Mouse (Mus musculus): ENCODE measurements around the gene Cacul1. TPM values are rescaled to one million over a fixed set of nuclear protein-coding genes. Genes with fewer than 3 reads are reported as not detected.

The Cacul1 gene
- total and polyA plus RNA-seq, 2 experiments from 2014 or later, result 7.1 to 22.1 TPM

DNA sequence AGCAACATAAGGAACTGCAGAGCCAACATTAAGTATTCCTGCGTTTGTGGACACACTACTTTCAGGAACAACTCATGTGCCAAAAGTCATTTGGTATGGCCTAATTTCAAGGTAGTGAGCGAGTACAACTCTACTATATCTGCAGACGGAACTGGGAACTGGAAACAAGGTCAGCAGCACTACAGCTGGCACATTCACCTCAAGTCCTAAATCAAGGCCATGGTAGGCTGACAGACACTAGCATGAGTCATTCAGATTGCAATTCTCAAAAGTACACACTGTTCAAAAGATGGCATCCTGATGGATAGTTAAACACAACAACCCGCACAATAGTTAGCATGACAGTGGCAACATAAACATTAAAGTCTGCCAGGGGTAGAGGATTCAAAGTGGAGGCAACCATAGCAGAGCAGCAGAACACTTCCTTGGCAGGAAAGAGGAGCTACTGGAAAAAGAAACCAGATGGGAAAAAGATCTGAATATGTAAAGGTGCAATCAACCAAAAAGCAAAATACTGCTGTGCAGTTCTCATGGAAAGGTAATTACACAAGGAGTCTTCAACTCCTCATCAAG is 25.9 kb downstream of the Cacul1 start:
- 0 out of 2 replicates have a peak, but pooled peaks cover 10% of the 10 kb centered on the region for H3K36me3 ChIP-seq (replicated peaks; ENCODE audit: control insufficient read depth, insufficient read depth, low read length)
- no peak overlapping the region for H3K27ac ChIP-seq (ENCODE audit: low read depth)
- H3K4me2 ChIP-seq (ENCODE audit: low read depth, low read length), result no peak overlapping the region
- 68% methylated on average over 4 of the region's 4 CpGs for WGBS
- no peak for TF ChIP-seq EP300 (IDR thresholded peaks at IDR 0.05; ENCODE audit: low read depth)
- TF ChIP-seq CTCF (IDR thresholded peaks at IDR 0.05; ENCODE audit: low read depth), result no peak
- H3K9me3 ChIP-seq (replicated peaks; ENCODE audit: control insufficient read depth, low read length), result no peaks in the 10 kb centered on the region
- H3K27me3 ChIP-seq (ENCODE audit: control insufficient read depth, insufficient read depth, low read length), result no peaks in the 10 kb centered on the region
- no peak for DNase-seq (ENCODE audit: low spot score)
- ATAC-seq (ENCODE audit: insufficient read depth, low read depth), result no peak
- no peak overlapping the region for H3K9ac ChIP-seq (replicated peaks; ENCODE audit: low read depth, low read length)
- no peak overlapping the region for H3K4me3 ChIP-seq (ENCODE audit: low read depth, low read length)
- no peaks in the 10 kb centered on the region for H3K4me1 ChIP-seq (ENCODE audit: control insufficient read depth, insufficient read depth)

DNA sequence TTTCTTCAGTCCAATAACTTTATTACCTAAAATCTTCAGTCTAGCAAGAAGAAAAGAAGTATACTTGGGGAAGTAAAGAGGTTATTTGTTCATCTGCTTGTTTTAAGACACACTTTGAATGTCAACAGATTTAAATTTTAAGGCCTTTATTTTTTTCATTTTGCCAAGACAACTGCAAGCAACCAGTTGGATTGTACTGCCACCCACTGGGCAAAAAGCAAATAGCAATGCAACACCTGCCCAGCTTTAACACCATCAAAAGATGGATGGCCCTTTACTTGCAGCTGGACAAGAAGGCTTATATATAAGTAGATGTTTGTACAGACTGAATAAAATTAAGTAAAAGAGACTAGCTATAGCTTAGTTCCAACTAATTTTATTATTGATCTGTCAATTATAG is 27.3 kb downstream of the Cacul1 start:
- ATAC-seq (ENCODE audit: insufficient read depth, low read depth) (no peak), DNase-seq (ENCODE audit: low spot score) (no peak)

GRCm38 (mm10) chr19:60543302-60543701 is 37.5 kb downstream of the Cacul1 start:
- no peaks in the 10 kb centered on the region for H3K27me3 ChIP-seq (ENCODE audit: control insufficient read depth, insufficient read depth, low read length)
- whole genome bisulfite sequencing, result 84% methylated on average over 2 of the region's 2 CpGs
- no peak overlapping the region for H3K9ac ChIP-seq (replicated peaks; ENCODE audit: low read depth, low read length)
- H3K36me3 ChIP-seq (replicated peaks; ENCODE audit: control insufficient read depth, insufficient read depth, low read length), result peaks cover 30% of the 10 kb centered on the region; the same call in 1 of the 2 replicates
- ATAC-seq (ENCODE audit: insufficient read depth, low read depth) (no peak), DNase-seq (ENCODE audit: low spot score) (no peak)
- no peaks in the 10 kb centered on the region for H3K4me1 ChIP-seq (ENCODE audit: control insufficient read depth, insufficient read depth)
- H3K9me3 ChIP-seq (replicated peaks; ENCODE audit: control insufficient read depth, low read length), result no peaks in the 10 kb centered on the region
- no peak overlapping the region for H3K4me3 ChIP-seq (ENCODE audit: low read depth, low read length)
- no peak overlapping the region for H3K27ac ChIP-seq (ENCODE audit: low read depth)
- TF ChIP-seq EP300 (IDR thresholded peaks at IDR 0.05; ENCODE audit: low read depth) (no peak), CTCF (IDR thresholded peaks at IDR 0.05; ENCODE audit: low read depth) (peak; percentile 28; the same call in 1 of the 2 replicates)
- H3K4me2 ChIP-seq (ENCODE audit: low read depth, low read length), result no peak overlapping the region

More for the DNA sequence above, 27.3 kb downstream of the Cacul1 start:
- H3K4me1 ChIP-seq (ENCODE audit: control insufficient read depth, insufficient read depth), result no peaks in the 10 kb centered on the region
- H3K27me3 ChIP-seq (ENCODE audit: control insufficient read depth, insufficient read depth, low read length), result no peaks in the 10 kb centered on the region
- H3K9ac ChIP-seq (replicated peaks; ENCODE audit: low read depth, low read length), result no peak overlapping the region
- H3K4me3 ChIP-seq (ENCODE audit: low read depth, low read length), result no peak overlapping the region
- 0 out of 2 replicates have a peak, but pooled peaks cover 13% of the 10 kb centered on the region for H3K36me3 ChIP-seq (replicated peaks; ENCODE audit: control insufficient read depth, insufficient read depth, low read length)
- no peak overlapping the region for H3K4me2 ChIP-seq (ENCODE audit: low read depth, low read length)
- no peak overlapping the region for H3K27ac ChIP-seq (ENCODE audit: low read depth)
- TF ChIP-seq CTCF (IDR thresholded peaks at IDR 0.05; ENCODE audit: low read depth), result peak; percentile 66
- TF ChIP-seq EP300 (IDR thresholded peaks at IDR 0.05; ENCODE audit: low read depth), result no peak
- no peaks in the 10 kb centered on the region for H3K9me3 ChIP-seq (replicated peaks; ENCODE audit: control insufficient read depth, low read length)

DNA sequence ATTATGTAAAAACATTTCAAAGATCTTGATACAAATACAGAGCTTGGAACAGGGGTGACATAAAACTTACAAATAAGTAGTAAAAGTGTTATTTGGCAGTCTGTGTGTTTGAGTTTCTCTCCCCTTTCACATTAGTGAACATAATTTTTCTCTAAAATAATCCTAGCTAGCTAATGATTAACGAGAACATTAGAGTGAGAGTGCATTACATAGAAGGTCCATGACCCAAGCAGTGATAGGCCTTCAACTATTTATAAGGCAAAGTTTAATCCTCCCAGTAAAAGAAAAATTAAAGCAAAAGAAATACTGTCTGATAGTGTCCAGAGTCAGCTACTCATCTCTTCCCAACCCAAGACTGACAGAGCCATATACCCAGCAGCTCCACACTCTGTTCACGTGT is 48.9 kb downstream of the Cacul1 start:
- DNase-seq (ENCODE audit: low spot score) (no peak), ATAC-seq (ENCODE audit: insufficient read depth, low read depth) (no peak)
- WGBS, result 92% methylated on average over 2 of the region's 2 CpGs
- H3K4me3 ChIP-seq (ENCODE audit: low read depth, low read length), result no peak overlapping the region
- no peak overlapping the region for H3K27ac ChIP-seq (ENCODE audit: low read depth)
- H3K4me2 ChIP-seq (ENCODE audit: low read depth, low read length), result no peak overlapping the region
- H3K9ac ChIP-seq (replicated peaks; ENCODE audit: low read depth, low read length), result no peak overlapping the region
- H3K27me3 ChIP-seq (ENCODE audit: control insufficient read depth, insufficient read depth, low read length), result no peaks in the 10 kb centered on the region
- TF ChIP-seq CTCF (IDR thresholded peaks at IDR 0.05; ENCODE audit: low read depth), result no peak
- TF ChIP-seq EP300 (IDR thresholded peaks at IDR 0.05; ENCODE audit: low read depth), result no peak
- H3K4me1 ChIP-seq (ENCODE audit: control insufficient read depth, insufficient read depth), result no peaks in the 10 kb centered on the region
- no peaks in the 10 kb centered on the region for H3K9me3 ChIP-seq (replicated peaks; ENCODE audit: control insufficient read depth, low read length)
- H3K36me3 ChIP-seq (replicated peaks; ENCODE audit: control insufficient read depth, insufficient read depth, low read length), result peaks cover 26% of the 10 kb centered on the region

- Histone ChIP-seq H3K36me3 (replicated peaks; ENCODE audit: control insufficient read depth, insufficient read depth, low read length) (peaks cover 28% of the 10 kb centered on the region), H3K27me3 (ENCODE audit: control insufficient read depth, insufficient read depth, low read length) (no peaks in the 10 kb centered on the region), H3K4me3 (ENCODE audit: low read depth, low read length) (no peak overlapping the region), H3K4me1 (ENCODE audit: control insufficient read depth, insufficient read depth) (no peaks in the 10 kb centered on the region), H3K9me3 (replicated peaks; ENCODE audit: control insufficient read depth, low read length) (no peaks in the 10 kb centered on the region), H3K4me2 (ENCODE audit: low read depth, low read length) (no peak overlapping the region), H3K9ac (replicated peaks; ENCODE audit: low read depth, low read length) (no peak overlapping the region), H3K27ac (ENCODE audit: low read depth) (no peak overlapping the region)
- ATAC-seq (ENCODE audit: insufficient read depth, low read depth), result no peak
- TF ChIP-seq CTCF (IDR thresholded peaks at IDR 0.05; ENCODE audit: low read depth), result no peak
- no peak for TF ChIP-seq EP300 (IDR thresholded peaks at IDR 0.05; ENCODE audit: low read depth)
- 89% methylated on average over 1 of the region's 1 CpGs for WGBS
- no peak for DNase-seq (ENCODE audit: low spot score)
Observed at GRCm38 (mm10) chr19:60530171-60530570, 50.7 kb downstream of the Cacul1 start.

DNA sequence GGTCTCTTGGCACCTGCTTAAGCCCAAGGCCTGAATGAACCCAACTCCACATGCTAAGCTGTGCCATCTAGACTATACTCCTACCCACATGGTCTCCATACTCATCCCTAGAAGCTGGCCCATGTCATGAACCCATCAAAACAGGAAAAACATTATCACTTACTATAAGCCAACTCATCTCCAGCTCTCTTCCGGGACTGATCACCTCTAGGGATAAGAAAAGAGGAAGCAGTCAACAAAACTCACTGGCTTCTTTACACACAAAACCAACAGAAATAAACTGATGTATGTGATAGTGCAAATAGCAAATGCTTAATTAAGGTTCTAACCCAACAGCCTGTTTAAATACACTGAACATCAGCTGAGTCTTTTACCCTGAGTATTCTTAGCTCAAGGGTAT is 51.5 kb downstream of the Cacul1 start:
- Histone ChIP-seq H3K9ac (replicated peaks; ENCODE audit: low read depth, low read length) (no peak overlapping the region), H3K4me3 (ENCODE audit: low read depth, low read length) (no peak overlapping the region), H3K4me1 (ENCODE audit: control insufficient read depth, insufficient read depth) (no peaks in the 10 kb centered on the region), H3K27ac (ENCODE audit: low read depth) (no peak overlapping the region), H3K36me3 (replicated peaks; ENCODE audit: control insufficient read depth, insufficient read depth, low read length) (peaks cover 28% of the 10 kb centered on the region), H3K9me3 (replicated peaks; ENCODE audit: control insufficient read depth, low read length) (no peaks in the 10 kb centered on the region), H3K27me3 (ENCODE audit: control insufficient read depth, insufficient read depth, low read length) (no peaks in the 10 kb centered on the region), H3K4me2 (ENCODE audit: low read depth, low read length) (no peak overlapping the region)
- ATAC-seq (ENCODE audit: insufficient read depth, low read depth), result no peak
- TF ChIP-seq CTCF (IDR thresholded peaks at IDR 0.05; ENCODE audit: low read depth) (no peak), EP300 (IDR thresholded peaks at IDR 0.05; ENCODE audit: low read depth) (no peak)
- DNase-seq (ENCODE audit: low spot score), result no peak
- 79% methylated on average over 1 of the region's 1 CpGs for WGBS

Measured in heart, postnatal 0 days (tissue).